Mouse (Mus musculus): ENCODE data around the gene Pgs1. TPM values are rescaled to one million over a fixed set of nuclear protein-coding genes. Genes with fewer than 3 reads are reported as not detected.

The Pgs1 gene
- polyA plus RNA-seq, 3 experiments from 2014 or later = 26.4 to 38.4 (median 36.7) TPM

DNA sequence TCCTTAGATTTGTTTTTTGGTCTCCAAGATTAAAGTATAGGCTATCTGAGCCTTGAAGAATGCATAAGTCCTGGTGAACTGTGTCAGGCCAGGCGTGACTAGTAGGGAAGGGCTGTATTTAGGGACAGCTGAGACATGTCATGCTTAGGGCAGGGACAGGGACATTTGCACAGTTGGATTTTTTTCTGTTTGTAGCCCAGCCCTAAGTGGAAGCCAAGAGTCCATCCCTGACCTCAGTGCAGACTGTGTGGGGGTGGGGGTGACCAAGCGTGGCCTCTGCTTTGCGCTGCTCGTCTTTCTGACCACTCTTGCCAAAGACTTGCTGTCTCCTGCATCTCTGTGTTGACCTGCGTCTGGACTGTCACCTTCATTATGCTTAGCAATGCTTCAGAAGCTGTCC lies 18.1 kb downstream of the Pgs1 start:
- no peak for ATAC-seq

DNA sequence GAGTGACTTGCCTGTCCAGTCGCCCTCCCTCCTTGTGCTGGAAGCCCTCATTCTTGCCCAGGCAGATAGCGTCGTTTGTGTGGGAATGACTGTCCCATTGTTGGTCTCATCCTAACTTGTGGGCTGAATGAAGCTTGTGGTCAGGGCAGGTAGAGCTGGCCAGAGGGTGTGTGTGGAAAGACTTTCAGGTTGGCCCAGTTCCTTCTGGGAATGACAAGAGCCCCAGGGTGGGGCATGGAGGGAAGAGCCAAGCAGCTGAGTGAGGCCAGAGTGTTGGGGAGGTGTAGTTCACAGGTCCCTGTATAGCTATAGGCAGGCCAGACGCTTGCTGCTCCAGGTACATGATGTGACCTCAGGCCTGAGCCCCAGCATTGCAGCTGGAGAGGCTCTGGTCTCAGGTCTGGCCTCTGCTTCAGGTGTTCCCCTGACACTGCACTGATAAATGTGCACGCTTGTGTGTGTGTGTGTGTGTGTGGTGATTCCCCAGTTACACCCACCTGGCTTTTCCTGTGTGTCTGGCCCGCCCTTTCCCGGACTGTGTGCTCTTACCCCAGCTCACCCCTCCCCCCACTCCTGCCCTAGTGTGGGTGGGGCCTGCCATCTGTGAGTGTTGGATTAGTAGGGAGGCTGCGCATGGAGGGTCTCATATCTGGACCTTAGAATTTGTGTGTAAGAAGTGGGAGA lies 21.5 kb downstream of the Pgs1 start:
- peak; percentile 35 for ATAC-seq

- no peak for ATAC-seq
Measured at GRCm38 (mm10) chr11:118008144-118008805, 22.2 kb downstream of the Pgs1 start.

- ATAC-seq = no peak
Measured at GRCm38 (mm10) chr11:118008843-118009242, 22.8 kb downstream of the Pgs1 start.

GRCm38 (mm10) chr11:118009865-118010571 lies 23.9 kb downstream of the Pgs1 start:
- no peak for ATAC-seq

GRCm38 (mm10) chr11:118012595-118012994 lies 26.5 kb downstream of the Pgs1 start:
- no peak for ATAC-seq

- no peak for ATAC-seq
Measured at GRCm38 (mm10) chr11:118013339-118013738, 27.2 kb downstream of the Pgs1 start.

- peak; percentile 79 for ATAC-seq
Measured at GRCm38 (mm10) chr11:118014391-118014995, 28.4 kb downstream of the Pgs1 start.

DNA sequence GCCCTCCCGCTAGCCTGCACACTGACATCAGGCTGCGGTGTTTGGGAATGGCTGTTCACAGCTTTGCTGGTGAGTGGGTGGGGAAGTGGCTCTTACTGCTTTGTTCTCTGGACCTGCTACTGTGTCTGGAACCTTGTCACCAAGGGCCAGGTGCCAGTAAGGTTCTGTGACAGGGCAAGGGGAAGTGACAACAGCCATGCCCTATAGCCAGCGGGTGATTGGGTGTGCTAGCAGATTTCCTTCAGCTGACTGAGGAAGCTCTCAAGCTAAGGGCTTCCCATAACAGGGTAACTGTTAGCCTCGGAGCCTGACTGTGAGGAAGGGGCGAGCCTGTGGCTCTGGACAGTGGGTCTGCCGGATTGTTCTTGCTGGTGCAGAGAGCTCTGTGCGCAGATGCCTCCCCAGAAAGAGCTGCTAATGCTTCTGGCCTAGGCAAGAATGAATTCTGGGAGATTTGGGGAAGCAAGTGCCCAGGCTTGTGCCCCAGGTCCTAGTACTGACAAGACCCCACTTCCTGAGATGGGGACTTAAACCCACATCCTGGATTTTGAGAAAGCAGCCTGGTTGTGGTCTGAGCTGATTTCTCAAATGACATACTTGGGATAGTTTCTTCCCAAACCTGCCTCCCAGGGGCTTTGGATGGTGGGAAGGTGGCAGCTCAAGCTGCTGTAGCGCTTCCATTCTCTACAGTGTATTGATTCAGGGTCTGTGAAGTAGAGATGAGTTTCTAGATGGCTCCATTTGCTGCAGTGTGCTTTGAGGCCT lies 29.5 kb downstream of the Pgs1 start:
- peak; percentile 57 for ATAC-seq

DNA sequence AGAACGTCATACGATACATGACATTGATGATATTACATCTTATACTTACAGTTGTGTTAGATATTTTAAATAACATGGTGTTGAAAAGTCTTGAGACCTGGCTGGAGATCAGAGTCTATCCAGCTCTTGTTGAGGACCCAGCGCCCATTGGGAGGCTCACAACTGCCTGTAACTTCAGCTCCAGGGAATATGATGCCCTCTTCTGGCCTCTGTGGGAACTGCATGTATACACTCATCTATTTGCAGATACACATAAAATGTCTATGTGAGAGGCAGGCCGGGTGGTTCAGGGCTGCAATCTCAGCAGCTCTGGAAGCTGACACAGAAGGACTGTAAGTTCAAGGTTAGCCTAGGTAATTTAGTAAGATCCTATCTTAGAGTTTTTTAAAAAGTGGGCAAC lies 32.2 kb downstream of the Pgs1 start:
- no peak for ATAC-seq

DNA sequence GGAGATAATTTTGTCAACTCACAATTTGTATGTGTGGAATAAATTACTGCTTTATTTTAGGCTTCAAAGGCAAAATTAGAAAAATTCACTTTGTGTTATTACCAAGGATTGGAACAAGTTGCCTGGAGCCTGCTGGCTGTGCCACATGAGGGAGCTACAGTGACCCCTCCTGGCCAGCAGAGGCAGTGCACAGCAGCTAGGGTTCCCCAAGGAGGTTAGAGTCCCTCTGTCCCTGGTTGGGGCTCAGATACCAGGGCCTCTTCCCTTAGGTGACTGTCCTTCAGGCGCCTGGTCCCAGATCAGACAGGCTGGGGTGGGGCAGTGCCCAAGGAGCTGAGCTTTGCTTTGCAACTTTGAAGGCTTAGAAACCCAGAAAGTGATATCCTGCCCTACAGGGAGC lies 35.7 kb downstream of the Pgs1 start:
- ATAC-seq = peak; percentile 70

DNA sequence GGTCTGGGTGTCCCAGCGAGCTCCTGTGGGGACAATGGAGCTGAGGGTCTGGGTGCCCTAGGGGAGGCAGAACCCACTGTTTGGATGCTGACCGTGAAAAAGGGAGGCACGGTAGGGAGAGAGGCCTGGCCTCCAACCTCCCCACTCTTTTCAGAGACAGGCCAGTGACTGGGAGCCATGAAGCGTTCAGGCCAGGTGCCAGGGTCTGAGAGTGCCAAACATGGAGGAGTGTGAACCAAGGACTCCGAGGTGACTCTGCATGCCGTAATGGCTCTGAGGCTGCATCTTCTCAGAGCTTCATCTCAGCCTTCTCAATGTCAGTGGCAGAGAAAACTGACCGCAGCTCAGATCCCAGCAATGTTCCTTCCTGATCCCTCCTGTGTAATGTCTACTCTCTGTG lies 37.4 kb downstream of the Pgs1 start:
- no peak for ATAC-seq

DNA sequence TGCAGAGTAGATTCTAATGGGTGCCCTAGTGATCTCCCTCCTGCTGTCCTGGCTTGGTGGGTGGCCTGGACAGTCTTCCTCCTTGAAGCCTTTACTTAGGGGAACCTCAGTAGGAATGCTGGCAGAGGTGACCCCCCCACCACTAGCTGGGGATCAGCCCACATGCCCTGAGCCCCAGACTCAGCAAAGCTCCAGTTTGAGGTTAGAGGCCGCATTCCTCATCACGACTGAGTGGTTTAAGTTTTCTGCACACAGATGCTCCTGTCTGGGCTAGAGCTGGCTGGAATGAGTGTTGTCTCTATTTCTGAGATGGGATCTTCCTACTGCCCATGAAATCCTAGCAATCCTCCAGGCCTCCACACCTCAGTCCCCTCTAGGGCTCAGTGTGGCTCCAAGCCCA lies 38.0 kb downstream of the Pgs1 start:
- ATAC-seq = no peak

DNA sequence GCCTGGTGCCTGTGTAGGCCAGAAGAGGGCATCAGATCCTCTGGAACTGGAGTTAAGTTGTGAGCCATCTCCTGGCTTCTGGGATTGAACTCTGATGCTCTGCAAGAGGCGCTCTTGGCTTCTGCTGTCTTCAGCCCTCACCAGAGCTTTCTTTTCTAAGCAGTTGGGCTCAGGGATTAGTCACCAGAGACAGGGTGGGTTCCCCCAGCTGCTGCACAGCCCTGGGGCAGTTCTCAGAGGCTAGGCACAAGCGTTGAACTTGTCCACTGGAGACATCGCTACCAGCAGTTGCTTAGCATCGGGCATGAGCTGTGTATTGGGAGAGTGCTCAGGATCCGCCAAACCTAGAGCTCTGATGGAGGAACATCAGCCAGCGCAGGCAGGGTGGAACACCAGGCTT lies 43.1 kb downstream of the Pgs1 start:
- ATAC-seq = no peak

- ATAC-seq = no peak
Measured at GRCm38 (mm10) chr11:118031134-118031533, 45.0 kb downstream of the Pgs1 start.

GRCm38 (mm10) chr11:118034395-118034794 lies 48.3 kb downstream of the Pgs1 start:
- ATAC-seq = no peak

DNA sequence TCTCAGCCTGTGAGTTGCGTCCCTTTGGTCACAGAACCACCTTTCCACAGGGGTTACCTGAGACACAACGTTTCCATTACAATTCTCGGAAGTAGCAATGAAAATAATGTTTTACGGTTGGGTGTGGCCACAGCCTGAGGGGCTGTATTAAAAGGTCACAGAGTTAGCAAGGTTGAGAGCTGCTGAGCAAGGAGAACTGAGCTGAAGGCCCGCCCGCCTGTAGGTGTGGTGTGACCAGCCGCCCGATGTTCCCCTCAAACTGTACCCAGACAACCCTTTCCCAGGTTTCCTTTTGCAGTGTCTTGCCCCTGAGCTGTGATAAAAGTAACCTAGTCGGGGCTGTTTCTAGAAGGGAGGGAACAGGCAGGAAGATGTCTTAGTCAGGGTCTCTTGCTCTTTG lies 49.0 kb downstream of the Pgs1 start:
- peak; percentile 28 for ATAC-seq

GRCm38 (mm10) chr11:118042791-118043190 lies 56.7 kb downstream of the Pgs1 start:
- ATAC-seq = no peak

- no peak for ATAC-seq
Measured at GRCm38 (mm10) chr11:118043293-118043907, 57.3 kb downstream of the Pgs1 start.

DNA sequence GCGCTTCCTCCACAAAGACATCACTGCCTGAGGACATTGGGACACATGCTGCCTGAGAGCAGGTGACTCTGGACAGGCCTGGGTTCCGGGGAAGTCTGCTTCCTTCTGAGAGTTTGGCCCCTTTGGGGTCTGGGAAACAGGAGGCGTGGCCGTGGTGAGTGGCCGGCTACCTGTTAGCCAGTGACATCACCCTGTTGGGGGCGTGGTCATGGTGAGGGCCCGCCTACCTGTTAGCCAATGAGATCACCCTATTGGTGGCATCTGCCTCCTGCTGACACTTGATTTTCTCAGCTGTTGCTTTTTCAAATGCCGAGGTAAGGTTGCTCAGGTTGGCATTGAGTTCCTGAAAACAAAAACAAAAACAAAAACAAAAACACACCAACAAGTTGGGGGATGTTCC lies 63.5 kb downstream of the Pgs1 start:
- ATAC-seq = no peak

DNA sequence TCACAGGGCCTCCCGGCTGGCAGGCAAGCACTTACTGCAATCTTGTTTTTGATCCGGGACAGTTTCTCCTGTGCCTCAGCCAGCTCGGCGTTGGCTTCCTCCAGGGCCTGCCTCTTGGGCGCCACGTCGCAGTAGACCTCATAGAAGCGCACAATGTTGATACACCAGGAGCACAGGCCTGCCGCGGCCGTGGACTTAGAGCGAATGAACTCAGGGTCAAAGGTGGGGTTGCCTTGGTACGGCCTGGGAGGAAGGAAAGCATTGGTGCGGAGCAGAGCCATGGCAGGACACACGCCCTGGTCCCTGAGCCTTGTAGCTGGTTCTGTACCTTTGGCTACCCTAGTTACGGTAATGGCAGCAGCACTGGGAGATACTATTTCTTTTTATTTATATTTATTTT lies 64.1 kb downstream of the Pgs1 start:
- no peak for ATAC-seq

GRCm38 (mm10) chr11:118058367-118058766 lies 72.3 kb downstream of the Pgs1 start:
- no peak for ATAC-seq

Measured in inflammation-experienced regulatory T-cells, adult 6 months (primary cell).